Mouse (Mus musculus) lung, postnatal 25 days (tissue): Measurements from ENCODE around the gene Sparcl1.

Source experiments
- DNase-seq: peaks from one replicate; pipeline ENCODE4 v3.0.0; 2022; ENCODE audit warnings: low spot score

Sparcl1 gene

DNA sequence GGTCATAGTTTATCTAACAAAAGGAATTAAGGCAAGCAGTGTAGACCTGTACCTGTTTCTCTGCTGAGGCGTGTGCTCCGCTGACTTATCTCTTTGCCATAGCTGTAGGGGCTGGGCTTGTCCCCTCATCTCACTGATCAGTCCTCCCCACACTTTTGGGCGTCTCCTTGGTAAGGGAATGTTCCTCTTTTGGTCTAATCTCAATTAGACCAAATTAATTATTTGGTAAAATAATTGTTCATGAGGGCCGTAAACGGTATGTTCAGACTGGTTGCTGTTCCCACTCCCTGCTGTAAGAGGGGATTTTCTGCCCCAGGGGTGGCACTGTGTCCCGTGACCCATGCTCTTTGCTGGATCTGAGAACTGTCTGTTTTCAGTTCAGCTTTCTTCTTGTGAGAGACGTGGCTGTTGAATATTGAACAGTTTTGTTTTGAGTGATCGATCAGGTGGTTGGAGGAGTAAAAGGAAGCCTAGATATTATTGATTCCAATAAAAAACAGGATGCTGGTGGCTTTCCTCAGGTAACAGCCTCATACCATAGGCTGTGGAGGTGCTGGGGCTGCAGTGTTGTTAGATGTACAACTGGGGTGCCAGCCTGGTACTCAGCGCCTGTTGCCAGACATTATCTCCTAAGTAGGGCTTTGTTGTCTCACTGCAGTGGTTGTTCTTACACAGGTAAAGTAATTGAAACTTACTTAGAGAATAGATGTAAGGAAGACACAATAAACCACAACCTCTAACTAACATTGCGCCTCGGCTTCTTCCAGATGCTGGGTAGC is 50.6 kb downstream of the Sparcl1 start:
- no peak for DNase-seq

- no peak for DNase-seq
Observed at GRCm38 (mm10) chr5:104061936-104062772, 51.4 kb downstream of the Sparcl1 start.

DNA sequence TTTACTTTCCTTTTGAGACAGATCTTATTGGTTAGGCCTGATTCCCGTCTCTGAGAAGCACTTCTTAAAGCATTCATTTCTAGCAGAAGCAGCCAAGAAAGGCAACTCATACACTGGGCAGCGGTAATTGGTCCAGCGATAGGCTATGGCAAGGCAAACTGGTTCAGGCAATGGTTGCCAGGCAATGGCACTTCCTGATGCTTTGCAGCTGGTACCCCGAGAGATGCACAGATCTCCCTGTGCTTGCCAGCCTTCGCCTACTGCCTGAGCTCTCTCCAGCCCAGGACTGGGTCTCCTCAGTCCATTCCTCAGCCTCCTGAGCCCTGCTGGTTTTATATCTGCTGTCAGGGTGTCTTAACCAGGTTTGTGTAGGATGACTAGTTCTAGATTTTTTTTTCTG is 53.1 kb downstream of the Sparcl1 start:
- DNase-seq: no peak

DNA sequence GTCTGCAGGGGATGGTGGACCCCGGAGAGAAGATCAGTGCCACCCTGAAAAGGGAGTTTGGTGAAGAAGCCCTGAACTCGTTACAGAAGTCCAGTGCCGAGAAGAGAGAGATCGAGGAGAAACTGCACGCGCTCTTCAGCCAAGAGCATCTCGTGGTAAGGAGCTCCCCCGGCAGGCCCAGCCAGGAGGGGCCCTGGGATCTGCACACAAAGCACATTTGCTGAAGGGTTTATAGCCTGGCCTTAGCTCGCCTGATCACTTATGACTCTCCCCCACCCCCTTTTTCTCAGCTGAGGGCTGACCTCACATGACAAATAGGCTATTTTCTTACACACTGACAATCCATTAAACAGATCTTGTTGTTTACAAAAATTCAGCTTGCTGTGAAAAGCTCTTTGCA is 53.9 kb downstream of the Sparcl1 start:
- no peak for DNase-seq

- DNase-seq: peak; percentile 47
Observed at GRCm38 (mm10) chr5:104058021-104058420, 55.5 kb downstream of the Sparcl1 start.

DNA sequence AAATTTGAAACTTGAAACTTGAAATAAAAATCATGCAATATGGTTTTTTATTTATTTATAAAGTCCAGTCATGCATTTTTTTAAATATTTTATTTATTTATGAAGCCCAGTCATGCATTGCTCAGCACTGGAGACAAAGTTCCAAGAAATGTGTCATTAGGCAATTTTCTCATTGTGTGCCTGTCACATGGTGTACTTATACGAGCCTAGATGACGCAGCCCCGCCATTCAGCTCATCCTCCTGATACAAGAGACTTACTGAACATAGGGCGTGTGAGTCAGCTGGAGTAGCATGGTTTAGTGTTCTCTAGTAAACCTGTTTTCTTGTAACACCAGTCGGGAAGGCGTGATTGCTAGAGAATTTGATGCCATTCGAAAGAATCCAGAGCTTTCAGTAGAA is 57.2 kb downstream of the Sparcl1 start:
- no peak for DNase-seq

GRCm38 (mm10) chr5:104055816-104056215 is 57.7 kb downstream of the Sparcl1 start:
- no peak for DNase-seq

- DNase-seq: no peak
Observed at GRCm38 (mm10) chr5:104054938-104055337, 58.6 kb downstream of the Sparcl1 start.

DNA sequence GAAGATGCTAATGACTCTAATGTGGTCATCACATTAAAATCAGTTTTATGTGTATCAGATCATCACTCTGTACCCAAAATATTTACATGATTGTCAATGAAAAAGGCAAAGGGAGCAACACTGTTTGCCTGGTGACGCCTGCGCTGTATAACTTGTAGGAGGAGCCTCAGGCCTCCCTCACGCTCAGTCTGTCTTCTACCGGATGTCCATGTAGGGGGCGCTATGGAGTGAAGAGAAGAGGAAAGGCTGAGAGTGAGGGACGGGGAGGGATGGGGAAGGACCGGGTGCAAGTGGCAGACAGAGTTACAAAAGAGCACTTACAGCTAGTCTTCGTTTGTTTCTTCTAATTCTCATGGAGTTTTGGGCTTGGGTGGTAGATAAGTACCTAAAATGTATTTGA is 60.6 kb downstream of the Sparcl1 start:
- DNase-seq: peak; percentile 25

- DNase-seq: no peak
Observed at GRCm38 (mm10) chr5:104048139-104048538, 65.4 kb downstream of the Sparcl1 start.

GRCm38 (mm10) chr5:104047200-104048105 is 66.1 kb downstream of the Sparcl1 start:
- DNase-seq: peak; percentile 16

GRCm38 (mm10) chr5:104046256-104047199 is 67.0 kb downstream of the Sparcl1 start, which contains the start of gene Nudt9:
TSS of gene Nudt9 (plus strand) at chr5:104046306.
- peak; percentile 99 for DNase-seq

DNA sequence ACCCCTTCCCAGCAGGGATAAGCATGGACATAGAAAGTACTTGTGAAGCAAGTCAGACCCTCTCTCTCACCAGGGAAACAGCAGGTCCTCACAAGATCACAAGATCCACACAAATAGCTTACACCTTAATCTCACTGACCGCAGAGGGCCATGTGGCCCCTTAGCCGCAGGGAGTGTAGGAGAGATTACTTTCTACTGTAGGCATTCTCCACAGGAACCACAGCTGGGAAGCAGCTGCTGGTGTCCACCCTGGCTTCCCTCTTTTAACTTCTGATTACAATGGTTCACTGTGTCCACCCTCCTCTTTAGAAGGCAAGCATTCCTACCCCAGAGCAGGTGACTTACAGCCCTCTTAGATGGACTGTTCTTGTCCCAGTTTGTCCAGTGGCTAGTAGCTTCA is 69.8 kb downstream of the Sparcl1 start:
- DNase-seq: no peak

- no peak for DNase-seq
Observed at GRCm38 (mm10) chr5:104042906-104043305, 70.6 kb downstream of the Sparcl1 start.

DNA sequence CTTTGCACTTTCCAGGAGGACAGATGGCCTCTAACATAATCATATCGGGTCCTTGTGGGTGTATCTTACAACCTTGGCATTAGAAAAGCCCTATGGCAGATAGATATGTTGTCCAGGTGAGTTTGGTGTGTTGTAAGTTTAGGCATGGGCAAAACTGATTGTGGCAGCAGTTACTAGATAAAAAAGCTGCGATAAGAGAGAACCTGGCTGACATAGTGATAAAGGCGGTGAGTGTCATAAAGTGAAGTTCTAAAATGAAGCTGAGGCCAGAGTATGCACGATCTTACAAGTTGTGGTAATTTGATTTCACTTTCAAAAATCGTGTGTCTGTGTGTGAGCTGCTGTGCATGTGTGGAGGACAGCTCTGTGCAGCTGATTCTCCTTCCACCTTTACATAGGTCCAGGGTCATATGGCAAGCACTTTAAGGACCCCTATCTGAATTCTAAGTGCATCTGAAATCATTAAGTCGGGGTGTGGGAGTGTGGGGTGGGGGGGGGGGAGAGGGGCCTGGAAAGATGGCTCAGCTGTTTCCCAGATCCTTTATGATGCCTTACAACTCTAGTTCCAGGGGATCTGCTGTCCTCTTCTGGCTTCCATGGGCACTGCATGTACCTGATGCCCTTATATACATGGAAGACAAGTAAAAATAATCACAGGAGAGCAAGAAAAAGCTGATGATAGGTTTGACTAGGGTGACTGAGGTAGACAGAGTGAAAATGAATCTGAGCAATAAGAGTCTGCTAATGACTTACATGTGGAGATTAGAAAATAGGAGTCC is 74.2 kb downstream of the Sparcl1 start:
- peak; percentile 62 for DNase-seq

GRCm38 (mm10) chr5:104036686-104037085 is 76.8 kb downstream of the Sparcl1 start:
- no peak for DNase-seq

DNA sequence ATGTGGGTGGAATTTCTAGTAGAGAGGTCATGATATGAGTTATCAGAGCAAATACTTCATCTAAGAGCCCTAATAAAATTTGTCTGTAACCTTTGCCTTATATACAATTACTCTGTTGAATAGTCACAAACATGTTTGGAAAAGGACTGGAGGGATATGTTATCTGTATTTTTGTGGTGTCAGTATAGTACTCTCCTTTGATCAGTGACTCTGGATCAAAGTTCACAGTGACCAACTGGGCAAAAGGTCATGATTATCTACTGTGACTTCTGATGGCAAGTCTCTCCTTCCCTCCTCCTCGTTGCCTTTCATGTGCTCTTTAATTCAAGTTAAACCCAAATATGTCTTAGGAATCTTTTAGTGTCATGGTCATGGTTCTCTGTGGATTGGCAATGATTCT is 77.7 kb downstream of the Sparcl1 start:
- DNase-seq: no peak

DNA sequence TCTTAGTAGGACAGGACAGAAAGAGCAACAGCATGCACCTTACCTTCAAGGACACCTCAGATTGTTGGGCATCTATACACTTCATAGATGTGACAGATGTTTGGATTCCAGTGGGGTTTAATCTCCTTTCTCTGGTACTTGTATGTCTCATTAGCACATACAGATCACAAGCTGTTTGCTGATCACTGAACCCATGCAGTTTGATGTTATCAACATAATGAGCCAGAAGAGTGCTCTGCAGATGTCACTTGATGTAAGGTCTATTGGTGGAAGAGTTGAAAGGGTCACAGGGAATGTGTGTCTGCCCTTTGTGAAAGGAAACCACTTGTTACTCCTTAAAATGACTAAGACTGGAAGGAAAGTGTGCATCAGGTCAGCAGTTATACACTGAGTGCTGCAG is 78.5 kb downstream of the Sparcl1 start:
- DNase-seq: no peak

DNA sequence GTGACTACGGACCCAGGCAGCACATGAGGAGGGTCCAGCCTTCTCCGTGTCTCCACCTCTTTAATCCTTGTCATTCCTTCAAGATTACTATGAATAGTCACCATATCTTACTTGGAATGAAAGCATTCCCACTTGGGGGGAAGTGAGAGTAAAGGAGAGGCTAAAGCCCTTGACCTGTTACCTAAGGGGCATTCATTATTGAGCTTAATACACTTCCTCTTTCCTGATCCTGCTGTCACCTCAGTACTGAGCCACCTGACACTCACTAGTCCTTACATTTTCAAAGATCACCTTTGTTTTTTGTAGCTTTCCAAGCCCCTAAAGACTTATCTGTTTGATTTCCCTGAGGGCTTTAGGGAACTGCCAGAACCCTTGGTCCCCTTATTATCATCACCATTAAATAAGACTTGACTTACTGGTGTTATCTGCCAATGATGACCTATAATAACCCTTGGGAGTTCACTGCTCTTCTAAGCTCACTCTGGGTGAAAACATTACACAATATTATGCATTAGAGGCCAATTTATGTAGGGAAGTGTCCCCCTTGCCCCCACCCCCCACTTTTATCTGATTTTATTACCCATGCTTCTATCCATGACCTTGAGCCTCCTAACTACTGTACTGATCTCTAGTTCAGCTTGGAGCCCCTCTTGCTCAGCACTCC is 81.0 kb downstream of the Sparcl1 start:
- no peak for DNase-seq
